Mouse (Mus musculus) bone marrow, adult 2 months (tissue): Measurements from ENCODE around the gene Nrsn2.

Experiments
- CTCF ChIP-seq: fragments of 200-500 bp; IDR thresholded peaks from 2 replicates; pipeline ENCODE4 v1.5.1; 2011; ENCODE audit warnings: low read length, control low read depth; ENCODE audit not compliant: control insufficient read depth, insufficient read depth
- POLR2A ChIP-seq: fragments of 200-500 bp; IDR thresholded peaks from 2 replicates; pipeline ENCODE4 v1.6.1; 2011; ENCODE audit warnings: low read depth, mild to moderate bottlenecking, control low read depth, low read length, borderline replicate concordance; ENCODE audit not compliant: control insufficient read depth

GRCm38 (mm10) chr2:152411471-152411870 lies 35.0 kb upstream of the Nrsn2 start:
- TF ChIP-seq POLR2A = no peak
- TF ChIP-seq CTCF = no peak
